Mouse (Mus musculus) gastrocnemius, postnatal 36 days (tissue): ENCODE measurements around the gene Ptprd. TPM values are rescaled to one million over a fixed set of nuclear protein-coding genes. Genes with fewer than 3 reads are reported as not detected.

Source experiments
- DNase-seq, 2 experiments: peaks; one replicate each; pipeline ENCODE4 v3.0.0; 2022
- intact Hi-C: fragments of 180-260 bp; cut with DNase I; formaldehyde crosslinking; loops from one replicate; pipeline ENCODE4 v1.15.1; 2025
- microRNA-seq, 2 experiments: library from miRNA; unstranded; fragments of <30 nt; microRNA quantifications; one replicate each; pipeline ENCODE4 v1.2.0; 2021
- total RNA-seq, 2 experiments: library from RNA; stranded (reverse); gene quantifications; 2 replicates each; pipeline ENCODE4 v1.2.3; 2021

Ptprd gene
- total RNA-seq, 2 experiments from 2014 or later, result 5.2 to 6.7 TPM

DNA sequence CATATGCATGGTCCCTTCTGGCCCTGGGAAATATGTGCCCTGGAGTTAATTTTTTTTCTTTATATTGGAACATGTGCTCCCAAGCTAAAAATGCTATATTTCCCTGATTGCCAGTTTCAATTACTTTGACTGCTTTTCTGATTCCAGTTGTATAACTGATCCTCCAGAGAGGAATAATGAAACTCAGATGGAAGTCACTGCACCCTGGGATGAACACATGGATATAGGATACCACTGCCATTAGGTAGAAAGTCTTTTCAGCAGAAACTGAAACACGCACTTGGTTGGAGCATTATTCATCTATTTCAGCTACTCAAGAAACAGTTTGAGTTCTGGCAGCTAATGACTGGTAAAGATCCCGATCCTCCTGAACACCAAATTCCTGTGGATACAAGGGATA, 2211.5 kb downstream of the Ptprd start:
- no peak for DNase-seq
- intact Hi-C loops, result no loop called here

DNA sequence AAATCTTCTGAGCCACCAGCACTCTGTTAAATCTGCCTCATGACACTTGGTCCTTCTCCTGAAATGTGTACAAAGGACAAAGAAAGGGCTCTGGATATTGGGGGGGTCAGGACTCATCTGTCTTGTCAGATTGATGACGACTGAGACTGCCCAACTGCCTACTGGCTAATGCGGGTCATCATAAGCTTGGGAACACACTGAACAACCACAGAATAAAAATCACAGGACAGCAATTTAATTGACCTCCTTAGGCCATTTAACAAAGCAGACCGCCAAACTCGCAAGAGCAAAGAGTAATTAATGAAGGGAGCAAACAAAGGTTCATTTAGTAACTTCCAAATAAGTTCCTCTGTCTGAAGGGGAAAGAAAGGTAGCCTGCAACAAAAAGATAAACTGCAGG, 2215.9 kb downstream of the Ptprd start:
- no peak for DNase-seq
- intact Hi-C loops, result no loop called here

GRCm38 (mm10) chr4:75994576-75994975, 2217.2 kb downstream of the Ptprd start:
- no peak for DNase-seq
- intact Hi-C loops, result no loop called here

DNA sequence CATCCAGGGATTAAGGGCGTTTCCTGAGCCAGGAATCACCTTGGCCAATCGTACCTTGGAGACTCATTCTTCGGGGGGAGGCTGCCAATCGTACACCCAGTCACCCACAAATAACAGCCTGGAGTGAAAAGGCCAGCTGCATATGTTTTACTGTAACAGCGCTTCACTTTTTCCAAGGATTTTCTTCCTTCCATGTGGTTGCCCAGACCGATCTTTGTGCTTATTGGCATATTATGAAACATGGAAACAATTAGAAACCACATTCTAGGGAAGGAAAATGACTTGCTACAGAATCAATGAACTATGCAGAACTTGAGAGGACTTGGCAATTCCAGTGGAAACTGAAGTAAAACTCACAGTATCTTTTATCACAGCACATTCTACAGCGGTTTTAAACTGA, 2218.7 kb downstream of the Ptprd start:
- no peak for DNase-seq
- intact Hi-C loops, result no loop called here

GRCm38 (mm10) chr4:75991621-75992245, 2220.0 kb downstream of the Ptprd start:
- intact Hi-C loops, result no loop called here

DNA sequence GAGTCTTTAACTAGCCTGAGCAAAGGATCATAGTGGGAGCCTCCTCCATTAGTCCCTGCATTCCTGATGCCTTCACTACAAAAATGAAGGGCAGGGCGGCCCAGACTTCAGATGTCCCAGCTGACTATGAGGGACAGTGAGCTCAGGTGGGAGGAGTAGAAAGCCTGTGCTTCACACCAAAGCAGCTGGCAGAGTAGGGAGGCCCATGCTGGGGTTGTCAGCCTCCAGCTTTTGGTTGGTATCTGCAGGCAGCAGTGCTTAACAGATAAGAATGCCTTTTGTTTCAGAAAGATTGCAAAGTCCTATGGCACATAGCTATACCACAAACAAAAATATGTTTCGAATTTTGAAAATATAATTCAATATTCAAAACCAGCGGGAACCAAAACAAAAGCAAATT, 2237.0 kb downstream of the Ptprd start:
- intact Hi-C loops, result no loop called here
- no peak for DNase-seq

More at GRCm38 (mm10) chr4:75991621-75992245, 2220.0 kb downstream of the Ptprd start:
- DNase-seq, result no peak

DNA sequence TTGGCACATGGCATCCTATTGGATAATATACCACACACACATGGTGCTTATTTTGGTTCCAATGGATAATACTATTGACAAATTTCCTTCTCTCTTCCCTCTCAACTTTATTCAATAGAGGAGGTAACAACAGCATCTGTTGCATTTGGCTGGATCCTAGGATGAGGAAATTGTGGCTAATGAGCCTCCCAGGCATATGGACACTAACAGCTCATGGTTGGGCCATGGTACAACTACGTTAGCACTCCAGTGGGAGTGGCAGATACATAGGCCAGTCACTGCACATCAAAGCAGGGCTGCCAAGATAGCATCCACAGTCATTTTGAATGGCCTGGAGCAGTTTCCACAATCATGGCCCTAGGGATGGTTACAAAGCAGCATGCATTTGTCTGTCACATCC, 2238.4 kb downstream of the Ptprd start:
- DNase-seq, result no peak
- intact Hi-C loops, result no loop called here

GRCm38 (mm10) chr4:75969961-75970360, 2241.8 kb downstream of the Ptprd start:
- intact Hi-C loops, result no loop called here
- no peak for DNase-seq

- intact Hi-C loops, result no loop called here
- DNase-seq, result no peak
Measured at GRCm38 (mm10) chr4:75968618-75969017, 2243.1 kb downstream of the Ptprd start.

DNA sequence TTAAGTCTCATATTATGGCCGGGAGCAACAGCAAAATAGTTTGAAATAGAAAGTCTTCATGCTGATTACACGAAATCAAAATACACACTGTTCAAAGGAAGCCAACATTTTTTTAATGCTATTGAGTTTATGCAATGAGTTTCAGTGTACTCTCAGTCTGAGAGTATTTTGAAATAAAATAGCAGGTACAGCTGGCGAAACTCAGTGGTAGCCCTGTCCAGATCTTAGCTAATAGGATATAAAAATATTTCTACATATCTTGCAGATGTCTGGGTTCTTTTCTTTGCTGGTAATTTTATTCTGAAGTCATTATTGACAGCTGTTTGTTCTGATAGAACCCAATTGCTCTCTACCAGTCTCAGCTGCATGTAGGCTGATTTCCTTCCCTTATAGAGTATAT, 2246.0 kb downstream of the Ptprd start:
- intact Hi-C loops, result no loop called here
- DNase-seq, result no peak

- intact Hi-C loops, result no loop called here
- no peak for DNase-seq
Measured at GRCm38 (mm10) chr4:75962916-75963315, 2248.8 kb downstream of the Ptprd start.

DNA sequence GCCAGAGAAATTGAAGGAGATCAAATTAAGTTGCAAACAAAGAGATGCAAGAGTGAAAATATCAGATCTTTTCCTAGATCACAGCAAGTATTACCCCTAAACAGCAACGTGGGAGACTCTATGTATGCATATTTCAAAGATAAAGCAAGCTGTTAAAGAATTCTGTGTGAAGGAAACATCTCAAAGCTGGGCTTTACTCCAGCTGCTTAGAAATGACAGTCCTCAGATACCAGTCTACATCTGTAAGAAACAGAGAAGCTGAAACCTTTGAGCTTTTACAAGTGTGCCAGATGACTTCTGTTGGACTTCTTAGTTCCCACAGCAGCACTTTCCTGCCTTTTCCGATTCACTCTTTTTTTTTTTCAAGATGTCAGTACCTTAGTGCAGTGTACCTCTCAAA, 2249.9 kb downstream of the Ptprd start:
- intact Hi-C loops, result no loop called here

DNA sequence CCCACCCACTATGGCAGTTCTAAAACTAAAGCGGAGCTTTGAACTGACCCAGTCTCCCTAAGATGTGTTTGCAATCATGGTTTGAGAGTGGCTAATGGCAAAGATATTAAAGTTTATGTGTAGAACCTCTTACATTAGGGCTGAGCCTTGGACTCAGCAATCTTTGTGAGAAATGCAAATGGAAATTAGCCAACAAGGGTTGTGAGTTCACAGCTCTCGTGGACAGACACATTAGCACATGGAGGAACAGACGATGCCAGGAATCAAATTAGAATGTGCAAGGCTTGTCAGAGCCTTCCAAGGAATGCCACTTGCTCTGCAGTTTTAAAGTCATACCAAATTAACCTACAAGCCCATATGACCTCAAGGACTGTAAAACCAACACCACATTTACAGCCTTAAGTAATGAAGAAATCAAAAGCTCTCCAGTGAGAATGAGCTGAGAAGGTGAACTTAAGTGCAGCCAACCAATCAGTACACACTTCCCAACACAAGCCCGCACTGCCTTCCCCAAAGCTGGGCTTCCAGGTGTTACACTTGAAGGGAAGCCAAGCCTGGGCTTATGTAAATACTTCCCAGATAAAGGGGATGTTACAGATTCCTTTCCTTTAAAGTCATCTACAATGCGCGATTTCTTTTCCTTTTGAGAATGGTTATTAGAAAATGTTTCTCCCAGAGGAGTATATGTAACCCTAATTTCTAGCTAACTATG, 2258.3 kb downstream of the Ptprd start:
- intact Hi-C loops, result no loop called here
- no peak for DNase-seq

More for the DNA sequence above, 2249.9 kb downstream of the Ptprd start:
- no peak for DNase-seq

DNA sequence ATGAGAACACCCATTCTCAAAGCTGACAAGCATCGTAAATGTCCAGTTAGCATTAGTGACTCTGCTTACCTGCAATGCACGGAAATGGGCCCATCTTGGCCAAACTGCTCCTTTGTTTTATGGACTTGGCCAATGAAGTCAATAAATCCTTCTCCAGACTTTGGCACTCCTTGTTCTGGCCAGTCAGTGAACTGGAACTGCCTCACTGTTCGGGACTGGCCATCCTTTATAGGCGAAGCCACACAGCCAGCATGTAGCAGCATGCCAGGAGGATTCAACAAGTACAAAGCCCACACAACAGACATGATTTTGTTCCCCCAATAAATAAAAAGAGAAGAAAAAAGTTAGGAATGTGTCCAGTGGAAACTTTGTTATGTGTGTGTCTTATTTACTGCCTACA, 2261.2 kb downstream of the Ptprd start:
- DNase-seq, result no peak

GRCm38 (mm10) chr4:75894871-75895270, 2316.9 kb downstream of the Ptprd start:
- intact Hi-C loops, result no loop called here
- DNase-seq, result no peak

More for the DNA sequence above, 2261.2 kb downstream of the Ptprd start:
- intact Hi-C loops, result no loop called here

Small RNA genes lying within 50 kb of the gene (microRNA-seq; reads per million reads assigned to microRNA genes)
- 0 reads per million in 2 experiments for gene Gm23159
